Mouse (Mus musculus) limb, embryonic 14.5 days (tissue): ENCODE results near the gene Dnah17. TPM values are rescaled to one million over a fixed set of nuclear protein-coding genes. Genes with fewer than 3 reads are reported as not detected.

Source experiments
- ATAC-seq: fragments of 200-750 bp; cut with Nextera tagmentation; 2 replicates; pipeline ENCODE4 v1.8.0; 2017; ENCODE audit warnings: low read depth, moderate number of reproducible peaks, moderate TSS enrichment; ENCODE audit not compliant: low FRiP score
- DNase-seq: peaks from one replicate; pipeline ENCODE4 v3.0.0-alpha.2; 2015; ENCODE audit warnings: low spot score
- H3K27ac ChIP-seq: fragments of 300-500 bp; sonication (generic); replicated peaks from 2 replicates; pipeline ENCODE4 v1.5.1; 2014; ENCODE audit warnings: low read depth, mild to moderate bottlenecking, low read length, moderate library complexity, mixed read lengths
- H3K27me3 ChIP-seq: fragments of 300-500 bp; sonication (generic); 2 replicates; pipeline ENCODE4 v1.6.1; 2014; ENCODE audit warnings: low read length, mixed read lengths; ENCODE audit not compliant: control insufficient read depth, insufficient read depth
- H3K36me3 ChIP-seq: fragments of 300-500 bp; sonication (generic); 2 replicates; pipeline ENCODE4 v1.6.1; 2014; ENCODE audit warnings: mild to moderate bottlenecking, low read length, moderate library complexity, mixed read lengths; ENCODE audit not compliant: control insufficient read depth, insufficient read depth
- H3K4me1 ChIP-seq: fragments of 300-500 bp; sonication (generic); 2 replicates; pipeline ENCODE4 v1.6.1; 2014; ENCODE audit warnings: antibody characterized with exemption, low read length, mixed read lengths; ENCODE audit not compliant: control insufficient read depth, insufficient read depth
- H3K4me2 ChIP-seq: fragments of 300-500 bp; sonication (generic); replicated peaks from 2 replicates; pipeline ENCODE4 v1.6.1; 2014; ENCODE audit warnings: low read depth, mild to moderate bottlenecking, low read length, moderate library complexity; ENCODE audit not compliant: severe bottlenecking
- H3K4me3 ChIP-seq: fragments of 300-500 bp; sonication (generic); replicated peaks from 2 replicates; pipeline ENCODE4 v1.5.1; 2014; ENCODE audit warnings: low read length
- H3K9ac ChIP-seq: fragments of 300-500 bp; sonication (generic); 2 replicates; pipeline ENCODE4 v1.6.1; 2014; ENCODE audit warnings: mild to moderate bottlenecking, low read depth, low read length, moderate library complexity; ENCODE audit not compliant: severe bottlenecking
- H3K9me3 ChIP-seq: fragments of 300-500 bp; sonication (generic); 2 replicates; pipeline ENCODE4 v1.6.1; 2016; ENCODE audit warnings: low read length; ENCODE audit not compliant: control insufficient read depth
- POLR2A ChIP-seq: fragments of 200-500 bp; IDR thresholded peaks from 2 replicates; pipeline ENCODE4 v1.8.0; 2012; ENCODE audit warnings: inconsistent platforms, mild to moderate bottlenecking, moderate library complexity, borderline replicate concordance; ENCODE audit not compliant: insufficient read depth, insufficient read length; ENCODE audit errors: extremely low read depth
- WGBS: fragments of 180-500 bp; shearing (Covaris S2); extraction: QIAGEN DNeasy Blood & Tissue Kit; methylation state at CpG from one replicate; pipeline ENCODE4 v1.1.7; 2014; 5-methylcytosine and 5-hydroxymethylcytosine counted together
- polyA plus RNA-seq, 2 experiments: library from polyadenylated mRNA; depleted of rRNA in 1 of 2; stranded (reverse) in 1 of 2; unstranded in 1 of 2; fragments of >200 nt; fragmentation: Nextera tagmentation in 1 of 2; extraction: Ambion mirVana in 1 of 2; gene quantifications; 2 replicates each; pipeline versions ENCODE4 v1.2.1 to v1.2.3; 2012 to 2014

The Dnah17 gene
- polyA plus RNA-seq, 2 experiments = 0.10 to 0.11 TPM

GRCm38 (mm10) chr11:118079750-118080149 lies 50.7 kb downstream of the Dnah17 start:
- no peak for DNase-seq
- H3K27ac ChIP-seq = no peak overlapping the region
- H3K9ac ChIP-seq = no peak overlapping the region
- no peaks in the 10 kb centered on the region for H3K27me3 ChIP-seq
- H3K4me3 ChIP-seq = no peak overlapping the region
- TF ChIP-seq POLR2A = no peak
- H3K4me1 ChIP-seq = peaks cover 14% of the 10 kb centered on the region
- 77% methylated on average over 14 of the region's 14 CpGs for WGBS
- no peaks in the 10 kb centered on the region for H3K9me3 ChIP-seq
- no peaks in the 10 kb centered on the region for H3K36me3 ChIP-seq
- H3K4me2 ChIP-seq = no peak overlapping the region
- no peak for ATAC-seq

GRCm38 (mm10) chr11:118076929-118077328 lies 53.5 kb downstream of the Dnah17 start:
- DNase-seq = no peak
- WGBS = 78% methylated on average over 6 of the region's 6 CpGs
- Histone ChIP-seq H3K27ac (no peak overlapping the region), H3K4me2 (no peak overlapping the region), H3K9ac (no peak overlapping the region), H3K4me1 (peaks cover 11% of the 10 kb centered on the region), H3K4me3 (no peak overlapping the region), H3K27me3 (no peaks in the 10 kb centered on the region), H3K36me3 (no peaks in the 10 kb centered on the region), H3K9me3 (no peaks in the 10 kb centered on the region)
- ATAC-seq = no peak
- TF ChIP-seq POLR2A = no peak

- 50% methylated on average over 17 of the region's 17 CpGs for WGBS
- DNase-seq (peak; percentile 55), ATAC-seq (peak; percentile 38; the same call in 1 of the 2 replicates)
- no peak overlapping the region for H3K27ac ChIP-seq
- no peak overlapping the region for H3K4me2 ChIP-seq
- no peaks in the 10 kb centered on the region for H3K36me3 ChIP-seq
- no peak overlapping the region for H3K9ac ChIP-seq
- TF ChIP-seq POLR2A = no peak
- peaks cover 11% of the 10 kb centered on the region for H3K4me1 ChIP-seq
- no peak overlapping the region for H3K4me3 ChIP-seq
- H3K27me3 ChIP-seq = no peaks in the 10 kb centered on the region
- no peaks in the 10 kb centered on the region for H3K9me3 ChIP-seq
Observed at GRCm38 (mm10) chr11:118075035-118075522, 55.4 kb downstream of the Dnah17 start.

GRCm38 (mm10) chr11:118071227-118071912 lies 59.1 kb downstream of the Dnah17 start:
- Histone ChIP-seq H3K4me2 (no peak overlapping the region), H3K9me3 (no peaks in the 10 kb centered on the region), H3K4me1 (peaks cover 18% of the 10 kb centered on the region), H3K27ac (no peak overlapping the region), H3K36me3 (no peaks in the 10 kb centered on the region), H3K27me3 (no peaks in the 10 kb centered on the region), H3K4me3 (no peak overlapping the region), H3K9ac (no peak overlapping the region)
- 63% methylated on average over 11 of the region's 11 CpGs for WGBS
- ATAC-seq = no peak
- no peak for TF ChIP-seq POLR2A
- no peak for DNase-seq

- peaks cover 7% of the 10 kb centered on the region; the same call in 1 of the 2 replicates for H3K4me1 ChIP-seq
Observed at GRCm38 (mm10) chr11:118068812-118069332, 61.6 kb downstream of the Dnah17 start.

More at GRCm38 (mm10) chr11:118068812-118069332, 61.6 kb downstream of the Dnah17 start:
- H3K27ac ChIP-seq = no peak overlapping the region
- H3K36me3 ChIP-seq = no peaks in the 10 kb centered on the region
- H3K4me2 ChIP-seq = no peak overlapping the region
- DNase-seq (no peak), ATAC-seq (no peak)
- no peaks in the 10 kb centered on the region for H3K27me3 ChIP-seq
- H3K4me3 ChIP-seq = no peak overlapping the region
- WGBS = 48% methylated on average over 16 of the region's 16 CpGs
- no peak for TF ChIP-seq POLR2A
- H3K9ac ChIP-seq = no peak overlapping the region
- H3K9me3 ChIP-seq = no peaks in the 10 kb centered on the region
